16 mouse cellular contexts compared by ENCODE assay signal in the genomic region with DNA sequence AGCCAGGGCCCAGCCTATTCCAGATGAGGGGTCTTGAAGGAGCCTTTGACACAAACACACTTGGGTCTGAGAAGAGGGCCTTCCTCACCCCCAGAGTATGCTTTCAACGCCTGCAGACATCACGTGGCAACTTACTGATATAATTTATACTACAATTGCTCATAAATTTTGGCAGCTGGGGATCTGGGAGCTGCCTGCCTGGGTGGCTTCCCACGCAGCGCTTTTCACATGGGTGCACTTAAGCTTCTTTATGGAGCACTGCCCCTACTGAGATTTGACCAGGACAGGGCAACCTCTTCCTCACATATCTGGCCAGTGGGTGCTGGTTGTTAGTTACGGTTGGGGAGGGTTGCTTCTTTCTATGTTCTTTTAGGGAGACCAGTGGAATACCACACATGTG.
DNase-seq lines count a peak whose midpoint lies in the region; ATAC-seq lines count a peak whose summit lies in the region.
"Had no signal": no experiment of that assay in that cellular context is flagged by ENCODE, and none has a peak within 500 bp of the region (broad histone marks: within the 10 kb centered on the region; RNA-seq: fewer than 3 reads in every experiment).

No protein-coding gene starts in this region.

- peak; percentile 50; the same call in 1 of the 2 replicates for ATAC-seq in frontal cortex, adult (ENCODE audit: low TSS enrichment)
- ATAC-seq in erythroblast, adult 5-6 weeks (replicated peaks; ENCODE audit: low FRiP score, poor library complexity, severe bottlenecking), result no peak
- ATAC-seq: activated CD4-positive, CD25-positive, alpha-beta regulatory T cell, adult 4 months; forebrain, embryonic 16.5 days; midbrain, embryonic 16.5 days had no signal

- DNase-seq in frontal cortex, postnatal 14 days (ENCODE audit: low spot score in 2 of 2), result no peak
- peak; percentile 41 to 50 for DNase-seq in left cerebral cortex, adult 18-20 months (ENCODE audit: low spot score in 2 of 2)
- DNase-seq in left cerebral cortex, adult 11 months (ENCODE audit: low spot score), result no peak
- DNase-seq in adipocyte (ENCODE audit: low spot score), result peak; percentile 8
- peak; percentile 68 for DNase-seq in layer of hippocampus, adult 9-11 months
- DNase-seq in adrenal gland, postnatal 14 days, result no peak
- DNase-seq: adrenal gland, postnatal 10 days; gastrocnemius, adult 2 months; kidney, adult 9 months; thymus, adult 18-20 months; thymus, postnatal 36 days had no signal

Comparison
In these comparisons a context has a peak if more than half of its experiments do, and no peak if none do; other contexts are left out.
1. DNase-seq: peak in left cerebral cortex, adult 18-20 months (2 of 2), adipocyte (single experiment) and layer of hippocampus, adult 9-11 months (single experiment); none in frontal cortex, postnatal 14 days (0 of 2), left cerebral cortex, adult 11 months (single experiment) and adrenal gland, postnatal 14 days (single experiment).